31 mouse cellular contexts compared by ENCODE assay signal in the genomic region with DNA sequence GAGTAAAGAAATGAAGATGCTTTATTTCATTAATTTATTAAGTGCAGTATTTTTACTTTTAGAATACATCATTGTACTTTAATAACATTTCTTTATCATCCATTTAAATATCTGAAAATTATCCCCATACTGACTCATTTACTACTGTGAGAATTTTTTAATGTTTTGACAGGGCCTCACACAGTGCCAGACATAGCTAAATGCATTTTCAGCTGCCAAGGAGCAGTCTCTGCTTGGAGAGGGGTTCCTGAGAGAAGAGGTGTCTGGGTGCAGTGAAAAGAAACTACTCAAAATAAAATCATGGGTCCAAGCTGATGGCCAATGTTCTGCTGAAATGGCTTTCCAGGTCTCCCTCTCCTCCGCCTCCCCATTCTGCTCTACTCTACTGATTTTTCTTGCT.
"Had no signal": no experiment of that assay in that cellular context is flagged by ENCODE, and none has a peak within 500 bp of the region (broad histone marks: within the 10 kb centered on the region; RNA-seq: fewer than 3 reads in every experiment).

No protein-coding gene starts in this region.

- H3K27ac ChIP-seq: limb, embryonic 10.5 days; limb, embryonic 12.5 days; limb, embryonic 13.5 days; limb, embryonic 15.5 days; liver, embryonic 12.5 days; liver, embryonic 13.5 days; liver, embryonic 14.5 days; liver, embryonic 15.5 days; lung, embryonic 15.5 days; macrophage; midbrain, embryonic 10.5 days; midbrain, embryonic 12.5 days; midbrain, embryonic 13.5 days; midbrain, embryonic 15.5 days; neural tube, embryonic 12.5 days had no signal

- ATAC-seq: liver, embryonic 12.5 days; liver, postnatal 0 days; lung, postnatal 0 days; midbrain, embryonic 13.5 days; midbrain, embryonic 15.5 days; midbrain, embryonic 16.5 days had no signal

- DNase-seq: left cerebral cortex, postnatal 4 days; liver; liver, embryonic 13.5 days; liver, postnatal 0 days; lung, adult 18-20 months; lung, adult 2 months; lung, embryonic 14.5 days; lung, postnatal 10 days; lung, postnatal 14 days; lung, postnatal 36 days; lung, postnatal 4 days; midbrain, embryonic 14.5 days had no signal

- H3K27me3 ChIP-seq: limb, embryonic 12.5 days; limb, embryonic 13.5 days; limb, embryonic 15.5 days; liver, embryonic 12.5 days; liver, embryonic 13.5 days; liver, embryonic 15.5 days; lung, embryonic 15.5 days; megakaryocyte, embryonic 14.5 days; midbrain, embryonic 12.5 days; midbrain, embryonic 13.5 days; midbrain, embryonic 15.5 days; neural tube, embryonic 12.5 days had no signal

- H3K4me3 ChIP-seq: limb, embryonic 10.5 days; limb, embryonic 12.5 days; limb, embryonic 13.5 days; limb, embryonic 15.5 days; liver, embryonic 12.5 days; liver, embryonic 13.5 days; liver, embryonic 15.5 days; lung, embryonic 15.5 days; megakaryocyte, embryonic 14.5 days; midbrain, embryonic 10.5 days; midbrain, embryonic 12.5 days; midbrain, embryonic 13.5 days; midbrain, embryonic 15.5 days; myocyte; neural tube, embryonic 12.5 days had no signal

- H3K4me2 ChIP-seq: limb, embryonic 12.5 days; limb, embryonic 13.5 days; limb, embryonic 15.5 days; liver, embryonic 11.5 days; liver, embryonic 12.5 days; liver, embryonic 13.5 days; liver, embryonic 15.5 days; lung, embryonic 14.5 days; lung, embryonic 15.5 days; midbrain, embryonic 12.5 days; midbrain, embryonic 13.5 days; midbrain, embryonic 15.5 days; neural tube, embryonic 12.5 days had no signal

- H3K36me3 ChIP-seq: limb, embryonic 10.5 days; limb, embryonic 12.5 days; limb, embryonic 13.5 days; limb, embryonic 15.5 days; liver, embryonic 12.5 days; liver, embryonic 13.5 days; liver, embryonic 15.5 days; lung, embryonic 15.5 days; midbrain, embryonic 10.5 days; midbrain, embryonic 12.5 days; midbrain, embryonic 13.5 days; midbrain, embryonic 15.5 days; neural tube, embryonic 12.5 days had no signal

- H3K4me1 ChIP-seq: limb, embryonic 10.5 days; limb, embryonic 12.5 days; limb, embryonic 13.5 days; limb, embryonic 15.5 days; liver, embryonic 12.5 days; liver, embryonic 13.5 days; liver, embryonic 15.5 days; lung, embryonic 15.5 days; megakaryocyte, embryonic 14.5 days; midbrain, embryonic 10.5 days; midbrain, embryonic 12.5 days; midbrain, embryonic 13.5 days; midbrain, embryonic 15.5 days; neural tube, embryonic 12.5 days had no signal

- H3K9ac ChIP-seq: limb, embryonic 12.5 days; limb, embryonic 13.5 days; limb, embryonic 15.5 days; liver, embryonic 12.5 days; liver, embryonic 13.5 days; liver, embryonic 14.5 days; liver, embryonic 15.5 days; liver, postnatal 0 days; lung, embryonic 14.5 days; lung, embryonic 15.5 days; midbrain, embryonic 12.5 days; midbrain, embryonic 13.5 days; midbrain, embryonic 15.5 days; neural tube, embryonic 12.5 days had no signal

- H3K9me3 ChIP-seq: limb, embryonic 10.5 days; limb, embryonic 12.5 days; limb, embryonic 13.5 days; limb, embryonic 15.5 days; liver, embryonic 12.5 days; liver, embryonic 13.5 days; liver, embryonic 15.5 days; lung, embryonic 15.5 days; megakaryocyte, embryonic 14.5 days; midbrain, embryonic 10.5 days; midbrain, embryonic 12.5 days; midbrain, embryonic 13.5 days; midbrain, embryonic 15.5 days; neural tube, embryonic 12.5 days had no signal
